Mouse (Mus musculus): ENCODE measurements around the gene Ccl5. TPM values are rescaled to one million over a fixed set of nuclear protein-coding genes. Genes with fewer than 3 reads are reported as not detected.

The Ccl5 gene
- 16.5 and 41.1 TPM in 2 replicates for polyA plus RNA-seq (2012; rRNA removed)

DNA sequence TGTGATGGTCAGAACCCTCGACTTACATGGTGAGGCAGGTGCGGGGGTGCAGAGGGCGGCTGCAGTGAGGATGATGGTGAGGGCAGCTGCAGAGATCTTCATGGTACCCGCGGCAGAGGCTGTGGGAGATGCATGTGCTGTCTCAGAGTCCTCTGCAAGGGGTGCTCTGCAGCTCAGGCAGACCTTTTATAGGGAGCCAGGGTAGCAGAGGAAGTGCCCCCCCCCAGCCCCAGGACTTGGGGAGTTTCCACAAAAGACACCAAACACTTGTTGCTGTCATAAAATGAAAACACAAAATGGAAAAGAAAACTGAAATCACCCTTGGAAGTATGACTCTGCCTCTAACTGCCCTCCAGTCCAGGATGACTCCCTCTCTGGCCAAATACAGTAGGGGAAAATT is at the start of gene Ccl5:
Gene Ccl5 (minus strand): TSS at position 159 of the 400 bp plus-strand sequence.

GRCm38 (mm10) chr11:83578186-83578760 is 48.0 kb upstream of the Ccl5 start, which contains the start of gene Ccl9:
Ccl9 (minus strand) TSS chr11:83578636.

GRCm38 (mm10) chr11:83522075-83522474 is 8.2 kb downstream of the Ccl5 start, which contains the start of gene Heatr9:
Heatr9 (minus strand) TSS chr11:83522175.

Other genes starting within 250 kb of the Ccl5 start
- gene Slfn14, start 243.8 kb downstream of the Ccl5 start, polyA plus RNA-seq (2012; rRNA removed), result 0.58 and 0.93 TPM in 2 replicates
- gene Ap2b1, start 231.5 kb downstream of the Ccl5 start, polyA plus RNA-seq (2012; rRNA removed), result 31.6 and 37.4 TPM in 2 replicates
- 8.9 and 9.3 TPM in 2 replicates for gene Pex12, start 227.9 kb downstream of the Ccl5 start, polyA plus RNA-seq (2012; rRNA removed)
- gene Rasl10b, start 121.4 kb downstream of the Ccl5 start, polyA plus RNA-seq (2012; rRNA removed), result 3.0 TPM in 2 replicates
- 3.4 and 3.5 TPM in 2 replicates for gene Gas2l2, start 101.1 kb downstream of the Ccl5 start, polyA plus RNA-seq (2012; rRNA removed)
- 0.41 and 0.51 TPM in 2 replicates for gene 1700020L24Rik, start 92.8 kb downstream of the Ccl5 start, polyA plus RNA-seq (2012; rRNA removed)
- 8.9 and 11.6 TPM in 2 replicates for gene Mmp28, start 67.4 kb downstream of the Ccl5 start, polyA plus RNA-seq (2012; rRNA removed)
- 2.2 and 2.3 TPM in 2 replicates for gene Taf15, start 57.4 kb downstream of the Ccl5 start, polyA plus RNA-seq (2012; rRNA removed)
- not detected in 2 replicates for gene Heatr9, start 8.3 kb downstream of the Ccl5 start, polyA plus RNA-seq (2012; rRNA removed)
- gene Ccl9, start 48.1 kb upstream of the Ccl5 start, polyA plus RNA-seq (2012; rRNA removed), result 0.57 and 1.0 TPM in 2 replicates
- gene Ccl6, start 62.6 kb upstream of the Ccl5 start, polyA plus RNA-seq (2012; rRNA removed), result 4.4 and 6.0 TPM in 2 replicates
- gene Rpl9-ps1, start 115.1 kb upstream of the Ccl5 start, polyA plus RNA-seq (2012; rRNA removed), result not detected in 2 replicates
- 3.2 and 3.7 TPM in 2 replicates for gene Ccl3, start 118.8 kb upstream of the Ccl5 start, polyA plus RNA-seq (2012; rRNA removed)
- gene Ccl4, start 132.1 kb upstream of the Ccl5 start, polyA plus RNA-seq (2012; rRNA removed), result 1.7 and 3.3 TPM in 2 replicates
- 1.3 and 2.2 TPM in 2 replicates for gene Wfdc17, start 173.5 kb upstream of the Ccl5 start, polyA plus RNA-seq (2012; rRNA removed)
- 33.4 and 59.0 TPM in 2 replicates for gene Wfdc18, start 178.5 kb upstream of the Ccl5 start, polyA plus RNA-seq (2012; rRNA removed)
- gene Wfdc21, start 216.4 kb upstream of the Ccl5 start, polyA plus RNA-seq (2012; rRNA removed), result 13.8 and 17.7 TPM in 2 replicates
- gene Heatr6, start 223.2 kb upstream of the Ccl5 start, polyA plus RNA-seq (2012; rRNA removed), result 28.4 and 30.6 TPM in 2 replicates

All from ovary, adult 2 months (tissue).